Mouse (Mus musculus) ES-E14 (cell line): ENCODE results near the gene Gpatch2.

Experiments
- CHD2 ChIP-seq: IDR thresholded peaks from 2 replicates; pipeline ENCODE4 v1.6.1; 2014; ENCODE audit warnings: mild to moderate bottlenecking, low read depth, low read length, inconsistent platforms
- HCFC1 ChIP-seq: IDR thresholded peaks from 2 replicates; pipeline ENCODE4 v1.6.1; 2012; ENCODE audit warnings: low read length, inconsistent platforms, borderline replicate concordance; ENCODE audit not compliant: insufficient read depth
- MAFK ChIP-seq: IDR thresholded peaks from 2 replicates; pipeline ENCODE4 v1.6.1; 2014; ENCODE audit warnings: mild to moderate bottlenecking, low read depth, low read length, inconsistent platforms; ENCODE audit not compliant: insufficient read depth
- ZC3H11A ChIP-seq: IDR thresholded peaks from 2 replicates; pipeline ENCODE4 v1.6.1; 2012; ENCODE audit warnings: low read depth, mild to moderate bottlenecking, inconsistent platforms, low read length, borderline replicate concordance
- ZNF384 ChIP-seq: IDR thresholded peaks from 2 replicates; pipeline ENCODE4 v1.6.1; 2012; ENCODE audit warnings: low read depth, low read length, inconsistent platforms

- no peak for TF ChIP-seq CHD2
- no peak for TF ChIP-seq ZNF384
- TF ChIP-seq MAFK: no peak
- no peak for TF ChIP-seq HCFC1
- TF ChIP-seq ZC3H11A: no peak
Measured at GRCm38 (mm10) chr1:187282321-187282720, 67.0 kb downstream of the Gpatch2 start.
